7 mouse cellular contexts compared by ENCODE assay signal in the genomic region with DNA sequence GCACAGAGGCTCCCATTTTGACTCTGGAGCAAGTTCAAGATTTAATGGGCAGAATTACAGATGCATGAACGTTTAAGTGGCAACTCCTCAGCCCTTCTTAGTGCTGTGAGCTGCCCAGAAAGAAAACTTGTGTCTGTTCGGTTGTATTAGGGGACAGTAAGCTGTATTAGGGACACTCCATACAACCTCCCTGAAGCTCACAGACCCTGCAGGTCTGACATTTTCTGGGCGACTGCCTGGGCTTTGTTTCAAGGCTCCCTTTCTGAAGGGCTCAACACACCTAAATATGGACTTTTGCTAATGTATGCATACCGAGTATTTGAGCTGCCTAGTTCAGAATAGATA. TPM values are rescaled to one million over a fixed set of nuclear protein-coding genes. Genes with fewer than 3 reads are reported as not detected.
DNase-seq lines count a peak whose midpoint lies in the region; ATAC-seq lines count a peak whose summit lies in the region.

No protein-coding gene starts in this region.

- no peaks in the 10 kb centered on the region for H3K9me3 ChIP-seq in megakaryocyte, embryonic 14.5 days
- no peaks in the 10 kb centered on the region for H3K9me3 ChIP-seq in forebrain, embryonic 13.5 days (replicated peaks)
- no peaks in the 10 kb centered on the region for H3K9me3 ChIP-seq in limb, embryonic 15.5 days
- no peaks in the 10 kb centered on the region for H3K9me3 ChIP-seq in stomach, embryonic 15.5 days

- 30% methylated on average over 4 of the region's 4 CpGs for WGBS in forebrain, embryonic 13.5 days
- 40% methylated on average over 4 of the region's 4 CpGs for WGBS in limb, embryonic 15.5 days
- 26% methylated on average over 4 of the region's 4 CpGs for WGBS in stomach, embryonic 15.5 days

- peak overlapping the region; percentile 86 for H3K4me2 ChIP-seq in forebrain, embryonic 13.5 days
- peak overlapping the region; percentile 85 for H3K4me2 ChIP-seq in limb, embryonic 15.5 days
- peak overlapping the region; percentile 90 for H3K4me2 ChIP-seq in stomach, embryonic 15.5 days

- peaks cover 35% of the 10 kb centered on the region for H3K36me3 ChIP-seq in megakaryocyte, embryonic 14.5 days (replicated peaks; ENCODE audit: low read length)
- H3K36me3 ChIP-seq in forebrain, embryonic 13.5 days (ENCODE audit: poor library complexity, severe bottlenecking), result peaks cover 33% of the 10 kb centered on the region
- H3K36me3 ChIP-seq in limb, embryonic 15.5 days, result peaks cover 33% of the 10 kb centered on the region
- H3K36me3 ChIP-seq in stomach, embryonic 15.5 days, result peaks cover 14% of the 10 kb centered on the region

- peak overlapping the region; percentile 74; the same call in 1 of the 2 replicates for H3K27ac ChIP-seq in forebrain, embryonic 13.5 days
- H3K27ac ChIP-seq in limb, embryonic 15.5 days, result peak overlapping the region; percentile 75
- peak overlapping the region; percentile 70 for H3K27ac ChIP-seq in stomach, embryonic 15.5 days

- H3K4me1 ChIP-seq in megakaryocyte, embryonic 14.5 days, result peaks cover 79% of the 10 kb centered on the region
- H3K4me1 ChIP-seq in forebrain, embryonic 13.5 days, result peaks cover 13% of the 10 kb centered on the region
- H3K4me1 ChIP-seq in limb, embryonic 15.5 days, result peaks cover 17% of the 10 kb centered on the region
- peaks cover 11% of the 10 kb centered on the region; the same call in 1 of the 2 replicates for H3K4me1 ChIP-seq in stomach, embryonic 15.5 days

- intact Hi-C loops in gastrocnemius, postnatal 14 days (cut with DNase I; ENCODE audit: low total_unique reads), result no loop called here

- no peak for DNase-seq in gastrocnemius, postnatal 14 days

- no peak for ATAC-seq in megakaryocyte, adult 5-6 weeks (ENCODE audit: poor library complexity, severe bottlenecking)
- no peak; the same call in 1 of the 2 replicates for ATAC-seq in forebrain, embryonic 13.5 days
- no peak for ATAC-seq in limb, embryonic 15.5 days (ENCODE audit: insufficient number of reproducible peaks, low FRiP score, low TSS enrichment, low read depth)
- no peak for ATAC-seq in stomach, embryonic 15.5 days (ENCODE audit: insufficient read depth, low FRiP score, low read depth)
- no peak for ATAC-seq in granulocyte monocyte progenitor cell, adult 5-6 weeks (replicated peaks; ENCODE audit: poor library complexity, severe bottlenecking)

- no peaks in the 10 kb centered on the region for H3K27me3 ChIP-seq in megakaryocyte, embryonic 14.5 days (replicated peaks)
- no peaks in the 10 kb centered on the region for H3K27me3 ChIP-seq in forebrain, embryonic 13.5 days
- H3K27me3 ChIP-seq in limb, embryonic 15.5 days, result no peaks in the 10 kb centered on the region
- H3K27me3 ChIP-seq in stomach, embryonic 15.5 days (replicated peaks), result no peaks in the 10 kb centered on the region

- H3K9ac ChIP-seq in forebrain, embryonic 13.5 days, result peak overlapping the region; percentile 80
- peak overlapping the region; percentile 73; the same call in 1 of the 2 replicates for H3K9ac ChIP-seq in limb, embryonic 15.5 days
- H3K9ac ChIP-seq in stomach, embryonic 15.5 days, result peak overlapping the region; percentile 67; the same call in 1 of the 2 replicates

- H3K4me3 ChIP-seq in megakaryocyte, embryonic 14.5 days (replicated peaks), result peak overlapping the region; percentile 94
- peak overlapping the region; percentile 66 for H3K4me3 ChIP-seq in forebrain, embryonic 13.5 days
- peak overlapping the region; percentile 73 for H3K4me3 ChIP-seq in limb, embryonic 15.5 days
- H3K4me3 ChIP-seq in stomach, embryonic 15.5 days (replicated peaks), result peak overlapping the region; percentile 62

RNA-seq across cellular contexts. Expression of a gene that starts 0.4 kb away (rescaled TPM):
- 108 and 492 TPM in 2 replicates for polyA plus RNA-seq in megakaryocyte, embryonic 14.5 days (2012; ENCODE audit: insufficient read depth, low replicate concordance)
- total RNA-seq in megakaryocyte, adult 5-6 weeks (2015), result 21.0 and 26.7 TPM in 2 replicates
- 21.0 and 25.0 TPM in 2 replicates for total RNA-seq in megakaryocyte, adult 5-6 weeks (2017)
- 56.6 and 61.6 TPM in 2 replicates for polyA plus RNA-seq in forebrain, embryonic 13.5 days (2015; fragmentation: Nextera tagmentation; extraction: Ambion mirVana)
- polyA plus RNA-seq in limb, embryonic 15.5 days (2015; fragmentation: Nextera tagmentation; extraction: Ambion mirVana), result 68.8 and 79.3 TPM in 2 replicates
- polyA plus RNA-seq in stomach, embryonic 15.5 days (2015; fragmentation: Nextera tagmentation; extraction: Ambion mirVana), result 44.7 and 49.5 TPM in 2 replicates
- total RNA-seq in gastrocnemius, postnatal 14 days (2021), result 10 to 100 TPM; 28.5 to 31.3 TPM
- total RNA-seq in granulocyte monocyte progenitor cell, adult 5-6 weeks (2014; fragmentation: Nextera tagmentation), result 42.5 and 45.6 TPM in 2 replicates
- 21.0 and 31.6 TPM in 2 replicates for total RNA-seq in granulocyte monocyte progenitor cell, adult 5-6 weeks (2017)

RNA-seq across cellular contexts. Expression of a gene that starts 10.1 kb away (rescaled TPM):
- polyA plus RNA-seq in megakaryocyte, embryonic 14.5 days (2012; ENCODE audit: insufficient read depth, low replicate concordance), result 777 and 793 TPM in 2 replicates
- 30.5 and 42.1 TPM in 2 replicates for total RNA-seq in megakaryocyte, adult 5-6 weeks (2015)
- total RNA-seq in megakaryocyte, adult 5-6 weeks (2017), result 43.9 and 44.8 TPM in 2 replicates
- 0.33 and 0.65 TPM in 2 replicates for polyA plus RNA-seq in forebrain, embryonic 13.5 days (2015; fragmentation: Nextera tagmentation; extraction: Ambion mirVana)
- polyA plus RNA-seq in limb, embryonic 15.5 days (2015; fragmentation: Nextera tagmentation; extraction: Ambion mirVana), result 7.4 and 9.5 TPM in 2 replicates
- polyA plus RNA-seq in stomach, embryonic 15.5 days (2015; fragmentation: Nextera tagmentation; extraction: Ambion mirVana), result 6.4 and 7.5 TPM in 2 replicates
- total RNA-seq in gastrocnemius, postnatal 14 days (2021), result under 1 TPM; 0.29 to 0.78 TPM
- total RNA-seq in granulocyte monocyte progenitor cell, adult 5-6 weeks (2014; fragmentation: Nextera tagmentation), result 40.8 and 53.6 TPM in 2 replicates
- total RNA-seq in granulocyte monocyte progenitor cell, adult 5-6 weeks (2017), result 64.9 and 84.1 TPM in 2 replicates

RNA-seq across cellular contexts. Expression of a gene that starts 11.8 kb away (rescaled TPM):
- polyA plus RNA-seq in megakaryocyte, embryonic 14.5 days (2012; ENCODE audit: insufficient read depth, low replicate concordance), result 1.3 and 5.6 TPM in 2 replicates
- 3.9 and 4.7 TPM in 2 replicates for total RNA-seq in megakaryocyte, adult 5-6 weeks (2015)
- total RNA-seq in megakaryocyte, adult 5-6 weeks (2017), result 1.3 and 2.0 TPM in 2 replicates
- polyA plus RNA-seq in forebrain, embryonic 13.5 days (2015; fragmentation: Nextera tagmentation; extraction: Ambion mirVana), result 2.4 and 2.5 TPM in 2 replicates
- polyA plus RNA-seq in limb, embryonic 15.5 days (2015; fragmentation: Nextera tagmentation; extraction: Ambion mirVana), result 1.8 and 2.7 TPM in 2 replicates
- 1.5 and 2.0 TPM in 2 replicates for polyA plus RNA-seq in stomach, embryonic 15.5 days (2015; fragmentation: Nextera tagmentation; extraction: Ambion mirVana)
- 10 to 100 TPM; 23.4 to 27.5 TPM for total RNA-seq in gastrocnemius, postnatal 14 days (2021)
- total RNA-seq in granulocyte monocyte progenitor cell, adult 5-6 weeks (2014; fragmentation: Nextera tagmentation), result 0.58 and 5.7 TPM in 2 replicates
- 1.1 and 2.9 TPM in 2 replicates for total RNA-seq in granulocyte monocyte progenitor cell, adult 5-6 weeks (2017)

RNA-seq across cellular contexts. Expression of a gene that starts 15.1 kb away (rescaled TPM):
- 110 and 364 TPM in 2 replicates for polyA plus RNA-seq in megakaryocyte, embryonic 14.5 days (2012; ENCODE audit: insufficient read depth, low replicate concordance)
- 279 and 345 TPM in 2 replicates for total RNA-seq in megakaryocyte, adult 5-6 weeks (2015)
- 142 and 161 TPM in 2 replicates for total RNA-seq in megakaryocyte, adult 5-6 weeks (2017)
- 126 and 144 TPM in 2 replicates for polyA plus RNA-seq in forebrain, embryonic 13.5 days (2015; fragmentation: Nextera tagmentation; extraction: Ambion mirVana)
- polyA plus RNA-seq in limb, embryonic 15.5 days (2015; fragmentation: Nextera tagmentation; extraction: Ambion mirVana), result 169 and 170 TPM in 2 replicates
- polyA plus RNA-seq in stomach, embryonic 15.5 days (2015; fragmentation: Nextera tagmentation; extraction: Ambion mirVana), result 164 and 180 TPM in 2 replicates
- total RNA-seq in gastrocnemius, postnatal 14 days (2021), result 10 to 100 TPM; 31.7 to 31.8 TPM
- 143 and 234 TPM in 2 replicates for total RNA-seq in granulocyte monocyte progenitor cell, adult 5-6 weeks (2014; fragmentation: Nextera tagmentation)
- total RNA-seq in granulocyte monocyte progenitor cell, adult 5-6 weeks (2017), result 71.3 and 73.2 TPM in 2 replicates

RNA-seq across cellular contexts. Expression of a gene that starts 19.7 kb away (rescaled TPM):
- 0.51 and 1.2 TPM in 2 replicates for polyA plus RNA-seq in megakaryocyte, embryonic 14.5 days (2012; ENCODE audit: insufficient read depth, low replicate concordance)
- total RNA-seq in megakaryocyte, adult 5-6 weeks (2015), result 0.14 and 0.22 TPM in 2 replicates
- not detected in 2 replicates for total RNA-seq in megakaryocyte, adult 5-6 weeks (2017)
- 0.09 and 0.13 TPM in 2 replicates for polyA plus RNA-seq in forebrain, embryonic 13.5 days (2015; fragmentation: Nextera tagmentation; extraction: Ambion mirVana)
- 0.05 and 0.06 TPM in 2 replicates for polyA plus RNA-seq in limb, embryonic 15.5 days (2015; fragmentation: Nextera tagmentation; extraction: Ambion mirVana)
- polyA plus RNA-seq in stomach, embryonic 15.5 days (2015; fragmentation: Nextera tagmentation; extraction: Ambion mirVana), result 0.13 and 0.19 TPM in 2 replicates
- total RNA-seq in gastrocnemius, postnatal 14 days (2021), result under 1 TPM in 1 of 2 experiments, not detected in 1; 0.14 TPM
- not detected in 2 replicates for total RNA-seq in granulocyte monocyte progenitor cell, adult 5-6 weeks (2014; fragmentation: Nextera tagmentation)
- total RNA-seq in granulocyte monocyte progenitor cell, adult 5-6 weeks (2017), result not detected in 2 replicates

Comparison
In these comparisons a context has a peak if more than half of its experiments do, and no peak if none do; other contexts are left out.
1. RNA of a gene that starts 10.1 kb away (polyA plus RNA-seq): 777 to 793 TPM in megakaryocyte, embryonic 14.5 days; 7.4 to 9.5 TPM in limb, embryonic 15.5 days, 6.4 to 7.5 TPM in stomach, embryonic 15.5 days and 0.33 to 0.65 TPM in forebrain, embryonic 13.5 days; every median in the first group is over 10 times any median in the second.
2. Peak in every context shown above with its lines, with median percentiles within 50 percentile points of each other: H3K4me3 ChIP-seq, H3K27ac ChIP-seq, H3K4me2 ChIP-seq and H3K9ac ChIP-seq.